Mouse (Mus musculus): Measurements from ENCODE around the gene Tbc1d14.

Gene Tbc1d14

DNA sequence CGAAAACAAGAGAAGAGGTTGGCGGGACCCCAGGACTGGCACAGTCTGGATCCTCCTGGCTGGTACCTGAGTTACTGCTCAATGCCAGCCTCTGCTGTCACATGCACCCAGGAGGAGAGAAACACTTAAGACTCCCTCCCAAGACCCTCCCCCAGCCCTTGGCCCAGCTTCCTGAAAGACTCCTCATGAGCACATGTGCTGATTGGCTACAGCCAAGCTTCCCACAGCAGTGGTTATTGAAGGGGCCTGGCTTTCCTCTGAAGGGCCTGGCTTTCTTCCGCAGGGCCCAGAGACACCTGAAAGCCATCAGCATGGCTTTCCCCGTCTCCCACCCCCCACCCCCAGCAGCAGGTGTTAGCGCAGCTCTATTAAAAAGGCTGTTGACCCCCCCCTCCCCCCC lies at the start of gene Tbc1d14:
Tbc1d14 (minus strand) TSS at position 101 of the 400 bp plus-strand sequence.
- DNase-seq (ENCODE audit: extremely low read depth, insufficient read length, low spot score), result no peak

- DNase-seq (ENCODE audit: extremely low read depth, insufficient read length, low spot score), result no peak
Measured at GRCm38 (mm10) chr5:36625612-36626011, 32.5 kb upstream of the Tbc1d14 start.

DNA sequence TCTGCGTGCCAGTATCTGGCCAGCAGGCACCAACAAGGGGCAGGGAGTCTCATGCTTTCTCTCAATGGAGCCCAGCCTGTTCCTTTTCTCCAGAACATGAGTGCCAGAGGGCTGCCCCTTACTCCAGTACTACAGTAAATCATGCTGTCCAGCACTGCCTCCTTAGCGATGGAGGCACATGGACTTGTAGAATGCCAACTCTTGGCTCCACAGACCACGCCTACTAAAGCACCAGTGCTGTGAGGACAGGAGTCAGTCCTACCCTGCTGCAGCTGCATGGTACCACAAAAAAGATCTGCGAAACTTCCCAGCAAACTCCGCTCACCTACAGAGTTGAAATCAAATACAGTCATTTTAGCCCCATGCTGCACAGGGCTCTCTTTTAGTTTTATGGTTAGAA lies 30.6 kb upstream of the Tbc1d14 start:
- DNase-seq (ENCODE audit: extremely low read depth, insufficient read length, low spot score), result no peak

DNA sequence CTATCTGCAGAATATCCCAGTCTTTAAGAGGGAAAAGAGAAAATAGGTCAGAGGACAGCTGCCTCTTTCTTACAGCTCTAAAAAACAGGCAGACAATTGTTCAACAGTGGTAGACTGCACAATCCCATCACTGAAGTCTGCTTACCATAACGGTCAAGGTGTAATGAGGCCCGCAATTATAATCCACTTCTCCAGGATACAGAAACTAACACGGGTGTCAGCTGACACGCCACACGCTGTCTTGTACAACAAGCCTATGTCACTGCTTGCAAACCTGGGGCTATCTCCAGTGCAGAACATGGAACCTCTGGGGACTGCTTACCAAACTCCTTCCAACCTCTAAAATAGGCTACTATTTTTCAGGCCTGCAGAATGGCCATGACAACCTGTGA lies 28.0 kb upstream of the Tbc1d14 start:
- no peak for DNase-seq (ENCODE audit: extremely low read depth, insufficient read length, low spot score)

DNA sequence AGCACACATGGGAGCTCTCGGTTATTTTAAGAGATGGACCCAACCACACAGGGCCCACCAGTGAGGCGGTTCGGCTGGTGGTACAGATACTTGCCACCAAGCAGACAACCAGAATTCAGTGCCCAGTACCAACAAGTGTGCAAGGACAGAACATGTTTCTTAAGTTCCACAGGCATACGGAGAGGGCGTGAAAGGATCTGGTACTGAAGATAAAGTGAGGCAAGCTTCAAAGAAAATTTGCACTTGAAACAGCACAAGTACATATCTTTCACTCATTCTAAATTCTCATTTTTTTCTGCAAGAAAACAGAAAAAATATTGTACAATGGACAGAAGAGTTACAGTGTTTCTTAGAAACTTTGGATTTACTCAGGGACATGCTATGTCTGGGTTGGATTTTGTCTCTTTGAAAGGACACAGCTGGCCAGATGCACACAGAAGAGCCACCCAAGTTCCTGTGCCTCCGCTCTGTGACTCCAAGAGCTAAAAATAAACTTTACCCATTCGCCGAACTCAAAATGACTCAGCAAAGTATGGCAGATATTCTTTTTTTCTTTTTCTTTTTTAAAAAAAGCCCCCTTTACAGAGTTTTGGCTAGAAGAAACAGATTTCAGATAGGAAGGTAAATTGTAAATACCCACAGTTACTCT lies 27.5 kb upstream of the Tbc1d14 start:
- DNase-seq (ENCODE audit: extremely low read depth, insufficient read length, low spot score), result no peak

DNA sequence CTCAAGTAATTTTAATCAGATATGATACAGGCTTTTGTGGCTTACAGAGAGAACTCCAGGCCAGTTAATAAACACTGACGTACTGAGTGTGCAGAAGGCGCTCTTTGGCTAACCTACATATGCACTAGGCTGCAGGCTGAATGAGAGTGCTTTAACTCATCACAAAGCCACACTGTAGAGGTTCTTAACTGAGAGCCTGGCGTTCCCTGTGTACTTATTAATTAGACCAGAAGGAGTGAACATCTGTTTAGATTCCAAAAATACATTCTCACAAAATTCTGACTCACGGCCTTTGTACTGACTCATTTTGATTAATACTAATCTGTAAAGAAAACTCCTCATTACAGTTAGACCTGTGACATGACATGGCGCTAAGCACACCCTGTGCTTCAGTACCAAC lies 25.8 kb upstream of the Tbc1d14 start:
- DNase-seq (ENCODE audit: extremely low read depth, insufficient read length, low spot score), result no peak

- DNase-seq (ENCODE audit: extremely low read depth, insufficient read length, low spot score), result no peak
Measured at GRCm38 (mm10) chr5:36618356-36618755, 25.3 kb upstream of the Tbc1d14 start.

DNA sequence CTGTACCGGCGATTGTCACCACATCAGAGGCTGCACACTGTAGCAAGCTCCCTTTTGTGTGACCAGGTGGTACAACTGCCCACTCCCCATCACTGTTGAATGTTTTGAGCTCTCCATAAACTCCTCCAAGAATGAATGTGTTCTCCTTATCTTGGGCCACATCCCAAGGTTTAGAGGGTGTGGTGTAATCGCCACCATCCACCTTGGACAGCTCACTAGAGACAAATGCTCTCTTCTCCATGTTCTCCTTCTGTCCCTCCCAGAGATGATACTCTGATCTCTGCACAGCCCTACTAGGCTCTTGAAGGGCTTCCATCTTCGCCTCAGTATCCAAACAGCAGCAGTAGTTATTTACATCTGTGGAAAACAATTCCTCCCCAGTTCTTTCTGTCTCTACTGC lies 21.0 kb upstream of the Tbc1d14 start:
- no peak for DNase-seq (ENCODE audit: extremely low read depth, insufficient read length, low spot score)

- DNase-seq (ENCODE audit: extremely low read depth, insufficient read length, low spot score), result no peak
Measured at GRCm38 (mm10) chr5:36608939-36609499, 15.9 kb upstream of the Tbc1d14 start.

DNA sequence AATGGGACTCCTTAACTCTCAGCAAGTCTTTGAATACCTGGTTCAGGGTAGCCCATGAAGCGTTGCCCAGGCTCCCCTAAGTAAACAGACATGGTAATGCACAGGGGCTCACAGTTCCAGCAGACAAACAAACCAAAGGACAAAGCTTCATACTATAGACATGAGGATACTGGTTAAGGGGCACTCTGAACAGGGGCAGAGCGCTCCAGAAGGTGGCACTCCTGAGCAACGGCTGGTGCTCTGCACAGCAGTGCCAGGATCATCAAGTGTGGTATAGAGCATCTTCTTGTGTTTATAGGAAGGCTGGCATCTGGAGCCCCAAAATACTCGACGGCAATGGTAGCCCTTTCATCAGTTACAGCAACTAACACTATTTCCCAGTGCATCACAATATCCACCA lies 10.0 kb upstream of the Tbc1d14 start:
- DNase-seq (ENCODE audit: extremely low read depth, insufficient read length, low spot score), result no peak

- DNase-seq (ENCODE audit: extremely low read depth, insufficient read length, low spot score), result no peak
Measured at GRCm38 (mm10) chr5:36602028-36602427, 9.0 kb upstream of the Tbc1d14 start.

GRCm38 (mm10) chr5:36601492-36601891 lies 8.4 kb upstream of the Tbc1d14 start:
- DNase-seq (ENCODE audit: extremely low read depth, insufficient read length, low spot score), result no peak

GRCm38 (mm10) chr5:36598883-36599282 lies 5.8 kb upstream of the Tbc1d14 start:
- DNase-seq (ENCODE audit: extremely low read depth, insufficient read length, low spot score), result no peak

- DNase-seq (ENCODE audit: extremely low read depth, insufficient read length, low spot score), result peak; percentile 23
Measured at GRCm38 (mm10) chr5:36597653-36598052, 4.6 kb upstream of the Tbc1d14 start.

DNA sequence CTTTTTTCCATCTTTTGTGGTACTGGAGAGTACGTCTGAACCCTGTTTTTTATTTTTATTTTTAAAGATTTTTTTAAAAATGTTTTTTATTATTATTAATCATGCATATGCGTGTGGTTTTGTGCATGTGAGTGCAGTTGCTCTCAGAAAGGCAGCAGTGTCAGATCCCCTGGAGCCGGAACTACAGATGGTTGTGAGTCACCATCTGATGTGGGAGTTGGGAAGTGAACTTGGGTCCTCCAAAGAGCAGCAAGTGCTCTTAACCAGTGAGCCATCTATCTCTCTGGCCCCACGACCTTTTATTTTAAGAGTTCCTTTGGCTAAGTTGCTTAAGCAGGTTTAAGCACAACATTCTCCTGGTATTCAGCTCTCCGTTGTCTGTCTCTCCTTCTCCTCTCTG lies 3.1 kb upstream of the Tbc1d14 start:
- no peak for DNase-seq (ENCODE audit: extremely low read depth, insufficient read length, low spot score)

DNA sequence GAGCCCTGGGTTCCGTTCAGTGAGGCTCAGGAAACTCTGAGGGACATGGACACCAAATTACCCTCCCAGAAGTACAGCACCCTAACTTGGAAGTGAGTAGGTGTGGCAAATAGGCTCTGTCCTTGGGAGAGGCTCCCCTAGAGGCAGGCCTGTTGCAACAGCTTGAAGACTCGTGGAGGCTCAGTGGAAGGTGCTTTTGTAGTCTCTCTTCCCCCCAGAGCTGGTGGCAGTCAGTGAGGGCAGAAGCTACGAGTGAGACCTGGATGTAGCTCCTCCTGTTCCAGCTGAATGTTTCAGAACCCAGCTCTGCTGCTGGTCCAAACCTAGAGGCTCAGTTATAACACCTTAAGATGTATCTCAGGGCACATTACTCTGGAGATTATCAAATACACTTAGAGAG lies 2.0 kb upstream of the Tbc1d14 start:
- no peak for DNase-seq (ENCODE audit: extremely low read depth, insufficient read length, low spot score)

DNA sequence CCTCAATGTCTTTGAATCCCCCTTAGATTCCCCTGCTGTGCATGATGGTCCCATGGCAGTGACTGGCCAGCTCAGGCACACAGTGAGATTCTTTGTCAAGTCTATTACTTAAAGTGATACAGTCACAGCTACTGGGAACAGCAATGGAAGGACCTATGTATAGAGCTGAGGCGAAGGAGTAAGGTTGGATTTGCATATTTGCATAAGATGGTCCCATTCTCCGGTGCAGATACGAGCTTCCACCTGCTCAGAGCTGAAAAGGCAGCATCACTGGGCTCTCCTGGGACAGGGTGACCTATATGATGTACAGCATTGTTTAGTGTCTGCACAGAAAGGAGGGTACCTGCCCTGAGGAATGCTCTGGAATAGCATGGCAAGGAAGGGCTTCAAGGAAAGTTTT lies 1.3 kb upstream of the Tbc1d14 start:
- DNase-seq (ENCODE audit: extremely low read depth, insufficient read length, low spot score), result no peak

DNA sequence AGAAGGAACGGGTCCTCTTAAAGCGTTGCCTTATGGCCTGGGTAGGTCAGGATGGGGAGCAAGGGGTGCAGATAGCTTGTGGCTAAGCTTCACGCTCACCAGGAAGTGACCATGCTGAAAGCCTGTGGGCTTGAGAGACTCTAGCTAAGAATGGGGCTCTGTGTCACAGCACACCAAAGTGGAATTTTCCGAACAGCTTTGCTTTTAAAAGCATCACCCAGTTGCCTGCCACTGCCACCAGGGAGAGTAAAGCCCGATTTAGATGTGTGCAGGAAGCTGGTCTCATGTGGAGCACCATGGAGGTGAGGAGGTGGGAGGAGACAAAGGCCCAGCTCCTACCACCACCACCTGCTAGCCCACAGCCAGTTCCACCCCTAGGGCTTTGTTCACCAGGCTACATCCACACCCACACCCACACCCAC lies 2.6 kb downstream of the Tbc1d14 start:
- no peak for DNase-seq (ENCODE audit: extremely low read depth, insufficient read length, low spot score)

DNA sequence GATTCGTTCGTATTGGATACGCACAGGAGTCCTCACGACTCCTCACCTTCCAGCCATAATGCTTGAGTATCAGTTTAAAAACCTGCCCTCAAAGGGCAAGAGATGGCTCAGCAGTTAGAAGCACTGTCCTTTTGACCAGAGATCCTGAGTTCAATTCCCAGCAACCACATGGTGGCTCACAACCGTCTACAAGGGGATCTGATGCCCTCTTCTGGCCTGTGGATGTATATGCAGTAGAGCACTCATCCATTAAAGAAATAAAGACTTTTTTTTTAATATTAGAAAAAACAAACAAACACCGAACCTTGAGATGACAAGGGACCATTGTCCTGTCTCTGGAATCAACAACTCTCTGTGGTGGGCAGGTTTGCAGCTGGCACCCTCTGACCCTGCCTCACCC lies 8.8 kb downstream of the Tbc1d14 start:
- DNase-seq (ENCODE audit: extremely low read depth, insufficient read length, low spot score), result no peak

- peak; percentile 100 for DNase-seq (ENCODE audit: extremely low read depth, insufficient read length, low spot score)
Measured at GRCm38 (mm10) chr5:36581924-36582642, 11.0 kb downstream of the Tbc1d14 start.

DNA sequence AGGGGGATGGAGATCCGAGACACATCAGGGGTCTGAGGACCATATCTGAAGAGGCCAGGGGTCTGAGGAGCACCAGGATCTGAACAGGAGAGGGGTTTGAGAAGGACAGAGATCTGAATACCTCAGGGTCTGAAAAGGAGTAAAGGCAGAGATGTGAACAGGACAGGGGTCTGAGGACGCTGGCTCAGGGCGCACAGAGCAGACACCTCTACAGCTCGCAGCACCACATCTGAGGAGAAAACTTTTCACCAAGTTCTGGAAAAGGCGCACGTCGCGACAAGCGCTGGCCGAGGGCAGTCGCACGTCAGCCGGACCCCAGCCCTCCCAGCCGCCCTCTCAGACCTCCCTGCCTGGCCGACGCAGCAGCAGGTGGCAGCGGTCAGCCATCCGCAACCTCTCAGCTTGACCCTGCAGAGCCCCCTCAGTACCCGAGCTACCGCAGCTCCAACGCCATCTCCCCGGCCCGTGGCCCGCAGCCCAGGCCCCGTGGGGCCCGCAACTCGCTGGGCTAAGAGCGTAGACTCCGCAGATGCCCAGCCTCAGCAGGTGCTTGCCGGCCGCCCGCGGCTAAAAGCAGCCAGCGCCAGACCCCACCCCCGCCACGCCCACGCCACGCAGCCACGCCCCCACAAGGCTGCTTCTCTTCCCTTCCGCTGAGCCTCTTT lies 11.7 kb downstream of the Tbc1d14 start:
- DNase-seq (ENCODE audit: extremely low read depth, insufficient read length, low spot score), result no peak

- DNase-seq (ENCODE audit: extremely low read depth, insufficient read length, low spot score), result no peak
Measured at GRCm38 (mm10) chr5:36579967-36580366, 13.1 kb downstream of the Tbc1d14 start.
